Mouse (Mus musculus) hindbrain, postnatal 0 days (tissue): ENCODE data around the gene Mr1. TPM values are rescaled to one million over a fixed set of nuclear protein-coding genes. Genes with fewer than 3 reads are reported as not detected.

Experiments
- ATAC-seq: fragments of 200-750 bp; cut with Nextera tagmentation; 2 replicates; pipeline ENCODE4 v1.8.0; 2017; ENCODE audit warnings: mild to moderate bottlenecking, moderate TSS enrichment, moderate library complexity
- DNase-seq: peaks from one replicate; pipeline ENCODE4 v3.0.0-alpha.2; 2015; ENCODE audit warnings: low spot score
- H3K27ac ChIP-seq: fragments of 300-500 bp; sonication (generic); 2 replicates; pipeline ENCODE4 v1.5.1; 2014; ENCODE audit warnings: mild to moderate bottlenecking
- H3K27me3 ChIP-seq: fragments of 300-500 bp; sonication (generic); 2 replicates; pipeline ENCODE4 v1.6.1; 2014; ENCODE audit warnings: low read length, mixed read lengths; ENCODE audit not compliant: insufficient read depth
- H3K36me3 ChIP-seq: fragments of 300-500 bp; sonication (generic); 2 replicates; pipeline ENCODE4 v1.6.1; 2014; ENCODE audit warnings: low read length, mixed read lengths; ENCODE audit not compliant: insufficient read depth
- H3K4me1 ChIP-seq: fragments of 300-500 bp; sonication (generic); 2 replicates; pipeline ENCODE4 v1.6.1; 2014; ENCODE audit warnings: antibody characterized with exemption, low read length, mixed read lengths; ENCODE audit not compliant: insufficient read depth
- H3K4me2 ChIP-seq: fragments of 300-500 bp; sonication (generic); 2 replicates; pipeline ENCODE4 v1.6.1; 2014; ENCODE audit warnings: low read depth, mild to moderate bottlenecking, low read length, moderate library complexity, mixed read lengths
- H3K4me3 ChIP-seq: fragments of 300-500 bp; sonication (generic); 2 replicates; pipeline ENCODE4 v1.5.1; 2014; ENCODE audit warnings: low read length
- H3K9ac ChIP-seq: fragments of 300-500 bp; sonication (generic); replicated peaks from 2 replicates; pipeline ENCODE4 v1.6.1; 2014; ENCODE audit warnings: mild to moderate bottlenecking, low read length, moderate library complexity, mixed read lengths
- H3K9me3 ChIP-seq: fragments of 300-500 bp; sonication (generic); 2 replicates; pipeline ENCODE4 v1.6.1; 2016; ENCODE audit warnings: low read length, mixed read lengths
- CTCF ChIP-seq: IDR thresholded peaks from 2 replicates; pipeline ENCODE4 v1.5.1; 2016; ENCODE audit warnings: antibody characterized with exemption, control low read depth, low read depth
- WGBS: fragments of 180-500 bp; shearing (Covaris S2); extraction: QIAGEN DNeasy Blood & Tissue Kit; methylation state at CpG from one replicate; pipeline ENCODE4 v1.1.7; 2014; 5-methylcytosine and 5-hydroxymethylcytosine counted together
- polyA plus RNA-seq: library from polyadenylated mRNA; unstranded; fragments of >200 nt; fragmentation: Nextera tagmentation; extraction: Ambion mirVana; gene quantifications from 2 replicates; pipeline ENCODE4 v1.2.1, GENCODE M21; 2015
- total RNA-seq: library from RNA; depleted of rRNA; stranded (reverse); fragments of >200 nt; gene quantifications from 2 replicates; pipeline ENCODE4 v1.2.3, GENCODE M21; 2014; rRNA removed

Mr1 gene
- total RNA-seq, result 4.7 and 8.4 TPM in 2 replicates
- polyA plus RNA-seq, result 2.7 and 3.0 TPM in 2 replicates

GRCm38 (mm10) chr1:155146572-155146980 is at the start of gene Mr1:
Gene Mr1, minus strand, starts transcription at chr1:155146814.
- DNase-seq (peak; percentile 92), ATAC-seq (peak; percentile 94)
- Histone ChIP-seq H3K4me2 (peak within 1 kb of the TSS; percentile 49), H3K27ac (no peak within 1 kb of the TSS; the same call in 1 of the 2 replicates), H3K9ac (no peak within 1 kb of the TSS; the same call in 1 of the 2 replicates), H3K9me3 (no peaks in the 10 kb centered on the region), H3K36me3 (no peaks in the 10 kb centered on the region), H3K4me3 (peak within 1 kb of the TSS; percentile 29), H3K4me1 (no peaks in the 10 kb centered on the region), H3K27me3 (no peaks in the 10 kb centered on the region)
- 45% methylated on average over 8 of the region's 8 CpGs for WGBS
- no peak for TF ChIP-seq CTCF

GRCm38 (mm10) chr1:155192805-155193368 is 46.3 kb upstream of the Mr1 start:
- peak overlapping the region; percentile 37; the same call in 1 of the 2 replicates for H3K27ac ChIP-seq
- H3K9ac ChIP-seq, result no peak overlapping the region
- H3K4me3 ChIP-seq, result no peak overlapping the region
- H3K4me1 ChIP-seq, result peaks cover 7% of the 10 kb centered on the region
- no peaks in the 10 kb centered on the region for H3K27me3 ChIP-seq
- peaks cover 7% of the 10 kb centered on the region; the same call in 1 of the 2 replicates for H3K36me3 ChIP-seq
- peak; percentile 66 for DNase-seq
- TF ChIP-seq CTCF, result no peak
- ATAC-seq, result peak; percentile 78
- 29% methylated on average over 15 of the region's 15 CpGs for WGBS
- no peaks in the 10 kb centered on the region for H3K9me3 ChIP-seq
- no peak overlapping the region for H3K4me2 ChIP-seq

GRCm38 (mm10) chr1:155191671-155192070 is 45.1 kb upstream of the Mr1 start:
- 34% methylated on average over 2 of the region's 2 CpGs for WGBS
- peak; percentile 75 for DNase-seq
- H3K36me3 ChIP-seq, result peaks cover 7% of the 10 kb centered on the region; the same call in 1 of the 2 replicates
- no peaks in the 10 kb centered on the region for H3K9me3 ChIP-seq
- H3K4me1 ChIP-seq, result peaks cover 7% of the 10 kb centered on the region
- H3K27ac ChIP-seq, result peak overlapping the region; percentile 51
- no peak overlapping the region for H3K4me3 ChIP-seq
- H3K27me3 ChIP-seq, result no peaks in the 10 kb centered on the region
- H3K9ac ChIP-seq, result no peak overlapping the region
- TF ChIP-seq CTCF, result no peak
- no peak overlapping the region for H3K4me2 ChIP-seq
- ATAC-seq, result no peak

- TF ChIP-seq CTCF, result no peak
Measured at GRCm38 (mm10) chr1:155191219-155191618, 44.6 kb upstream of the Mr1 start.

GRCm38 (mm10) chr1:155188656-155189055 is 42.0 kb upstream of the Mr1 start:
- H3K27ac ChIP-seq, result no peak overlapping the region
- no peak overlapping the region for H3K9ac ChIP-seq
- H3K27me3 ChIP-seq, result no peaks in the 10 kb centered on the region
- no peak for DNase-seq
- WGBS, result 80% methylated on average over 4 of the region's 4 CpGs
- no peak for TF ChIP-seq CTCF
- H3K36me3 ChIP-seq, result no peaks in the 10 kb centered on the region; the same call in 1 of the 2 replicates
- H3K9me3 ChIP-seq, result no peaks in the 10 kb centered on the region
- no peak; the same call in 1 of the 2 replicates for ATAC-seq
- H3K4me1 ChIP-seq, result peaks cover 7% of the 10 kb centered on the region
- H3K4me3 ChIP-seq, result no peak overlapping the region
- H3K4me2 ChIP-seq, result no peak overlapping the region

More at GRCm38 (mm10) chr1:155191219-155191618, 44.6 kb upstream of the Mr1 start:
- H3K4me1 ChIP-seq, result peaks cover 7% of the 10 kb centered on the region
- H3K4me3 ChIP-seq, result no peak overlapping the region
- DNase-seq (no peak), ATAC-seq (0 out of 2 replicates have a peak, but pooled peaks have one; percentile 34)
- H3K36me3 ChIP-seq, result peaks cover 7% of the 10 kb centered on the region; the same call in 1 of the 2 replicates
- WGBS, result 51% methylated on average over 8 of the region's 8 CpGs
- peak overlapping the region; percentile 51 for H3K27ac ChIP-seq
- H3K4me2 ChIP-seq, result no peak overlapping the region
- no peak overlapping the region for H3K9ac ChIP-seq
- H3K9me3 ChIP-seq, result no peaks in the 10 kb centered on the region
- no peaks in the 10 kb centered on the region for H3K27me3 ChIP-seq

GRCm38 (mm10) chr1:155184191-155184590 is 37.6 kb upstream of the Mr1 start:
- no peak overlapping the region for H3K4me2 ChIP-seq

More at GRCm38 (mm10) chr1:155184191-155184590, 37.6 kb upstream of the Mr1 start:
- no peaks in the 10 kb centered on the region for H3K9me3 ChIP-seq
- H3K4me3 ChIP-seq, result no peak overlapping the region
- ATAC-seq, result no peak
- no peak overlapping the region for H3K27ac ChIP-seq
- no peaks in the 10 kb centered on the region for H3K4me1 ChIP-seq
- WGBS, result 86% methylated on average over 3 of the region's 3 CpGs
- H3K9ac ChIP-seq, result no peak overlapping the region
- no peaks in the 10 kb centered on the region for H3K27me3 ChIP-seq
- no peak for DNase-seq
- H3K36me3 ChIP-seq, result peaks cover 8% of the 10 kb centered on the region; the same call in 1 of the 2 replicates
- no peak for TF ChIP-seq CTCF
